Mouse (Mus musculus): ENCODE measurements around the gene Gjb3.

Gene Gjb3

GRCm38 (mm10) chr4:127330181-127331100 lies at the start of gene Gjb3:
Gene Gjb3 (minus strand): TSS chr4:127330844.
- no peak for DNase-seq (ENCODE audit: low read depth in 2 of 2, low spot score in 2 of 2)

GRCm38 (mm10) chr4:127377344-127377743 lies 46.7 kb upstream of the Gjb3 start:
- no peak for DNase-seq (ENCODE audit: low read depth in 2 of 2, low spot score in 2 of 2)

DNA sequence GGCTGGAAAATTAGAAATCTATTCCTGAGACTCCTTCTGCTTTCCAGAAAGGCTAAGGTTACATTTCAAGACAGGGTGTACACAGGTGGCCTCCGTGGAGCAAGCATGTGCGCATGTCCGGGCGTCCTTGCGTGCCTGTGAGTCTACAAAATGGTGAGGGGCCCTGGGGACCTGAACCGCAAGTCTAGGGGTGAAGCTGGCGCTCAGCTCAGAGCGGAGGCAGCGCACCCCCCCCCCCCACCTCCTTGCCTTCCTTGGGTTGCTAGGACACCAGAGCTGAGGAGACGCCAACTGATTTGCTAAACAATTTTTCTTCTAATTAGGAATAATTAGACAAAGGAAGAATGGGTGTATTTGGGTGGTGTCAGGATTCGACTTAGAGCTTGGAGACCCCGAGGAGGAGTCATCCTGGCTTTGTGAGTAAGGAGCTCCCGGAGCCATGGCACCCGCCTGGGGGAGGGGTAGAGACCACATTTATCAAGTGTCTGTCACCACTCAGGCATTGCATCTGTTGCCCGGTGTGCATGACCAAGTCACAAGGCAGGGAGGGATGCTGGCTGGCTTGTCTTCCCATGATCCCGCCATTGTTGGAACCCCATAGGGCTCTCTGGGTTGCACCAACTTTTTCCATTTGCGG lies 45.0 kb upstream of the Gjb3 start:
- DNase-seq (ENCODE audit: low read depth in 2 of 2, low spot score in 2 of 2): no peak

GRCm38 (mm10) chr4:127374645-127375044 lies 44.0 kb upstream of the Gjb3 start:
- DNase-seq (ENCODE audit: low read depth in 2 of 2, low spot score in 2 of 2): no peak

GRCm38 (mm10) chr4:127373491-127373890 lies 42.8 kb upstream of the Gjb3 start:
- no peak for DNase-seq (ENCODE audit: low read depth in 2 of 2, low spot score in 2 of 2)

DNA sequence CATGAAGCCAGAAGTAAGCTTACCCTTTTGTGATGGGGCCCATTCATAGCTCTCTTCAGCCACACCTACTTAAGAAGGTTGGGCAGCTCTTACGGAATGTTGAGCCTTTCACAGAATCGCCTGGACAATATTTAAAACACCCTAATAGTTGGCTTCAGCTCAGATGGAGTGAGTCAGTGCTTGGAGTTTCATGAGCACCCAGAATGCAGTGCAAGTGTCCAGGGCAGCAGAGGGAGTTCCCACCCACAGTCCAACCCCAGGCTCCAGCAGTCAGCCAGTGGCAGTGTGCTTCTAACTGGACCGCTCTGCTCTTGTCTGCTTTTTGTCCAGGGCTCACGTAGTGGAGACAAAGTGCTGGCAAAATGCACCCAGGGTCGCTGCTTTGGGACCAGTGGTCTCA lies 40.9 kb upstream of the Gjb3 start:
- no peak for DNase-seq (ENCODE audit: low read depth in 2 of 2, low spot score in 2 of 2)

DNA sequence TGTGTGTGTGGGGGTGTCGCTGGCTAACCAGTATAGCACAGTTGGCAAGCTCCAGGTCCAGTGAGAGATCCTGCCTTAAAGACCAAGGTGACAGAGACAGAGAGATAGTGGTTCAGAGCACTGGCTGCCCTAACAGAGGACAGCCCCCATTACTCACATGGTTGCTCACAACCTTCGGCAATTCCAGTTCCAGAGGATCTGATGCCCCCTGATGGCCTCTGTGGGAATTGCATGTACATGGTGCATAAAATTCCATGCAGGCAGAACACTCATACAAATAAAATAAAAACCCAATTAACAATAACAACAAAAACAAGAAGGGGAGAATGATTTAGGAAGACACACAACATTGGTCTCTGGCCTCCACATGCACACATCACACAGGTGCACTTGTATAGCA lies 39.8 kb upstream of the Gjb3 start:
- DNase-seq (ENCODE audit: low read depth in 2 of 2, low spot score in 2 of 2): no peak

DNA sequence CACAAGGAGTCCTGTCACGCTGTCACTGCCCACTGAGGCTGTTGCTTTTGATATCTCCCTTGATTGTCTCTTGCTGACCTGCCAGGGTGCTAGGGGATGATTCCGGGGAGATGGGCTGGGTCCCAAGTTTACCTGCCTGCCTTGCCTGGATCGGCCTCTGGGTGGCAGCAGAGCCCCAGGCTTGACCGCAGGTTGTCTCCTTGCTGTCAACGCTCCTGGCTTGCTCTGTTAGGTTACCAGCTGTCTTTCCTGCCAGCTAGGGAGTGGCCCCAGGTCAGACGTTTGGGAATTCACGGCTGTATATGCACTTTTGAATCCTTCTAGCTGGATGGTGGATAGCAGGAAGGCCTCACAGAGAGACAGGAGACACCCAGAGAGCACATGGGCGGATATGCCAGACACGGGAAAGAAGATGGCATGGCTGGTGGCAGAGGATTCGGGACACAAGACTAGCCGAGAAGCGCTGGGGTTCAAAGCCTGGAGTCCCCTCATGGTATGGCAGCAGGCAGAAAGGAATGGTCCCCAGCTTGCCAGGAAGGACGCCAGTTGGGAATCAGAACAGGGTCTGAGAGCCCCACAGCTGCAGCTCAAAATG lies 37.8 kb upstream of the Gjb3 start:
- no peak for DNase-seq (ENCODE audit: low read depth in 2 of 2, low spot score in 2 of 2)

GRCm38 (mm10) chr4:127365834-127366233 lies 35.2 kb upstream of the Gjb3 start:
- DNase-seq (ENCODE audit: low read depth in 2 of 2, low spot score in 2 of 2): no peak

- no peak for DNase-seq (ENCODE audit: low read depth in 2 of 2, low spot score in 2 of 2)
Measured at GRCm38 (mm10) chr4:127365433-127365832, 34.8 kb upstream of the Gjb3 start.

DNA sequence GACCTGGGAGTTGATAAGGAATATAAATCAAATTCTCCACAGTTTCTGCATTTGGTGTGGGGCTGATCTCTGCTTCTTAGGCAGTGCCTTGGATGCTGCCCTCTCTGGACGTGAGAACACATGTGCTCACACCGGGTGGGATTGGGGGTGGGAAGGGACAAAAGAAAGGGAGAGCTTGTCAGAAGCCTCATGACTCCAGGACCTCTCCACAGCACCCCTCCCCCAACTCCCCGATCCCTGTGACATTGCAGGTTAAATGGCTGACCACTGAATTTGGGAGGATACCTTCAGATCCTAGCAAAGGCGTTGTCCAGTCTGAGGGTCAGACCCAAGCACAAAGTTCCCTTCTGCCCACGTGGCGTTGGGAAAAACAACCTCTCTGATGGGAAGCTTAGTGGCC lies 33.8 kb upstream of the Gjb3 start:
- DNase-seq (ENCODE audit: low read depth in 2 of 2, low spot score in 2 of 2): no peak

DNA sequence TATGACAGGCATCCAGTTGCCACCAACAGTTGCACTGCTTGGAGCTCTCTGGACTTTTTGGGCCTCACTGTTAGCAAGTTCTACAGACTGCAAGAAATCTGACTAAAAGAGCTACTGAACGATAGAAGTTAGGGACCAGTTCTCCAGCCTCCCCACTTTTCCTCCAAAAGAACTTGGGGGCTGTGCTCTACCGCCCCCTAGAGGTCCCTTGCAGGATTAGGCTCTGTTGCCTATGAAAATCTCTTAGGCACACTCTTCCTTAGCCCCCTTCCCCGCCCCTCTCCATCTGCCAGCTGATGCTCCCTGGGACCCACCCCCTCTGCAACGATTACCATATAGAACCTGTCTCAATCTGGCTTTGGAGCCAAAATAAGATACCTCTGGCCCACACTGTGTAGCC lies 32.7 kb upstream of the Gjb3 start:
- DNase-seq (ENCODE audit: low read depth in 2 of 2, low spot score in 2 of 2): no peak

- DNase-seq (ENCODE audit: low read depth in 2 of 2, low spot score in 2 of 2): no peak
Measured at GRCm38 (mm10) chr4:127362520-127362919, 31.9 kb upstream of the Gjb3 start.

DNA sequence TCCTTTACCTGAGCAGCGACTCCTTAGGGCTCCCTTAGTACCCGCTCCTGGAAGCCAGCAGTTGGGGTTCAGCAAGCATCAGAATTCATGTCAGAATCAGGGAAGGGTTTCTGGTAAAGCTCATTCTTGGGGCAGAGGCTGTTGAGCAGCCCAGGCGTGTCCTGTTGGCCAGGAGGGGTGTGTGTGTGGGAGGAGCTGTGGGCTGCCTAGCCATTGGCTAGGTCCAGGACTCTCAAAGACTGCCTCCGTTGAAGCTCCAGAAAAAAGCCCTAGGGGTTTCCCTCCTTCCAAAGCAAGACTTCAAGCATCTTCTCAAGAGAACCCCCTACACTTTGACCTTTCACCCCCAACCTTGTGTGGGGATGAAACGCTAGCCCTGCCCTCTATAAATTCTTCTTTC lies 27.4 kb upstream of the Gjb3 start, which contains the start of gene Gjb5:
Gjb5 (minus strand) TSS at position 164 of the 400 bp plus-strand sequence.
- no peak for DNase-seq (ENCODE audit: low read depth in 2 of 2, low spot score in 2 of 2)

DNA sequence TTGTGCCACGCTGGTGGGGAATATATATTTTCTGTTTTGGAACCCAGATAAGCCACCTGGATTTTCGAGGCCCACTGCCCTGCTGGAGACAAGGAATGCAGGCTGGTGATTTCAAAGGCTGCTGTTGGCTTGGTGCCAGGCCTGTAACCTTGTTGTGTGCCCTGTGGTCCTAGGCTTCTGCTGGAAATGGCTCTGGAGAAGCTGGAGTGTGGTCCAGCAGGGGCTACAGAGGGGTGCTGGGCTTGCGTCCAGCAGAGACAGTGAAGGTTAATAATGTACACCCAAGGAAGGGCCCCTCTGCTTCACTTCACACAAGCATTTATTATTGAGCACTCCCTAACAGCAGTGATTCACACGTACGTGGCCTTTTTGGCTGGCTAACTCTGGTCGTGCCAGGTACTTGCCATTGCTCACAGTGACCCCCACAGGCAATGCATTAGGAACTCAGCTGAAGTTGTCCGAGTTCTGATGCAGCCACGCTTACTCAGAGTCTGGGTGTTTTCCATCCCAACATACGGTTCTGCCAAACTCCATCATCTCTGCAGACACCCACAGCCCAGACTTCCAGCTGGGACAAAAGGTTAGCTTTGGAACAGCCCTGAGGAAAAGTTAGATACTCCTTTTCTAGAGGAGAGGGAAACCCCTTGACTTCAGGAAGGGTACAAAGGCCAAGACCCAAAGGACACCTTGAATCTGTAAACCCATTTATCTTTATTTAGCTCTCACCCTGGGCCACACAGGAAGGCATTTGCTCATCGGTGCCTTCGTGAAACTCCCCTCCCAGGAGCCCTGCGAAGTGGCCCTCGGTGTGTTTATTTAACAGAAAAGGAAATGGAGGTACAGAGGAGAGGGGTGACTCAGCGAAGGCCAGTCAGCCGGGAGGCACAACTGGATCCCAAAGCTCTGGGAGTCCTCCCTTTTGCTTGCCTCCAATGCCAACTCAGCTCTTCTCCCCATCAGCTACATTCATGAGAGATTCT lies 24.2 kb upstream of the Gjb3 start:
- DNase-seq (ENCODE audit: low read depth in 2 of 2, low spot score in 2 of 2): no peak

DNA sequence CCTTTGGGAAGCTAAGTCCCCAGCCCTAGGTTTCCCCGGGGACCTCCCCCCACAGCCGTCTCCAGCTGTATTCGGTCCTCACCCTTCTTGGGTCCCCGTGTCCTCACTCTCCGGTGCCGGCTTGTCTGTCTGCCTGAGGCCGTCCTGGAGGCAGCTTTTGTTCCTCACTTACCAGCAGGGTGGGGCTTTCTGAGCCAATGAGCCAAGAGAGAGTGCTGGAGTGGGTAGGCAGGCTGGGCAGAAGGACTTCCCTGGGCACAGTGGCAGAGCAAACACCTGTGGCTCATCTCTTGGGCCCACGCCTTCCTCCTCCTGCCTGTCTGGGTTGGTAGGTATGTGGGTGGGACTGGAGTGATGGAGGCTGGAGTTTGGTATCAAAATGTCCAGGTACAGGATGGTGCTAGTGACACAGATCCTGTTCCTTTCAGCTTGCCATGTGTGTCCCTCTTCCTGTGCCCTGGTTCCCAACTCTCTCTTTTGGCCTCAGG lies 23.4 kb upstream of the Gjb3 start, which contains the start of gene Gjb4:
Gjb4 (minus strand) TSS at position 131 of the 488 bp plus-strand sequence.
- DNase-seq (ENCODE audit: low read depth in 2 of 2, low spot score in 2 of 2): no peak

GRCm38 (mm10) chr4:127352594-127352993 lies 21.9 kb upstream of the Gjb3 start:
- no peak for DNase-seq (ENCODE audit: low read depth in 2 of 2, low spot score in 2 of 2)

- no peak for DNase-seq (ENCODE audit: low read depth in 2 of 2, low spot score in 2 of 2)
Measured at GRCm38 (mm10) chr4:127349560-127350300, 19.1 kb upstream of the Gjb3 start.

- no peak for DNase-seq (ENCODE audit: low read depth in 2 of 2, low spot score in 2 of 2)
Measured at GRCm38 (mm10) chr4:127345000-127345399, 14.4 kb upstream of the Gjb3 start.

DNA sequence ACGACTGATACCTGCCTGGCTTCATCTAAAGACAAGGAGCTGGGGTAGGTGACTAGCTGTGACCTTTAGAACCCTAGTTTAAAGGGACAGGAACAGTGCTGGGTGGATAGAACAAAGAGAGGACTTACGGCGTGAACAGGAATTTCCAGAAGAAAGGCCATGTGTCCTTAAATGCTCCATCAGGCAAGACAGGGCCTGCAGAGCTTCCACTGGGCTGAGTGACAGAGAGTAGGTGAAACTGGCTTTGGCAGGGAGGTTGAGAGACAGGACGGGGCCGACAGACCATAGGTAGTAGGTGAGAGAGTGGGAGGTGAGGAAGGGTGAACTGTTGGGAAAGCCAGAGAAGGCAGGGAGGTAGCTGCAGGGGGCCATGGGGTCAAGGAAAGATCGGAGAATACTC lies 10.7 kb upstream of the Gjb3 start:
- DNase-seq (ENCODE audit: low read depth in 2 of 2, low spot score in 2 of 2): no peak

Data from CD8-positive naive resting alpha-beta T cell, adult 2 months (primary cell).